Mouse (Mus musculus) retina, embryonic 14.5 days (tissue): ENCODE data around the gene Rhobtb1.

Experiments used
- DNase-seq: peaks from one replicate; pipeline ENCODE4 v3.0.0-alpha.2; 2015; ENCODE audit warnings: low spot score

Rhobtb1 gene

DNA sequence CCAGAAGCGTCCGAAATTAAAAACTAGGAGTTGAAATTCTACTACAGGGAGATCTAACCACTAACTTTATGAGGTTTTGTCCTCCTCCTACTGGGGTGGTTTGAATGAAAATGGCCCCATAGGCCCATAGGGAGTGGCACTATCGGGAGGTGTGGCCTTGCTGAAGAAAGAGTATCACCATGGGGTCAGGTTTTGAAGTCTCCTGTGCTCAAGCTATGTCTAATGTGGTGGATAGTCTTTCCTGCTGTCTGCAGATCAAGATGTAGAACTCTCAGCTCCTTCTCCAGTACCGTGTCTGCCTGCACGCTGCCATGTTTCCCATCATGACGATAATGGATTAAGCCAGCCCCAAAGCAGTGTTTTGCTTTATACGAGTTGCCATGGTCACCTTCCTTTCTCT lies 173.6 kb downstream of the Rhobtb1 start:
- DNase-seq: no peak

- DNase-seq: no peak
Observed at GRCm38 (mm10) chr10:69326433-69326832, 175.2 kb downstream of the Rhobtb1 start.

DNA sequence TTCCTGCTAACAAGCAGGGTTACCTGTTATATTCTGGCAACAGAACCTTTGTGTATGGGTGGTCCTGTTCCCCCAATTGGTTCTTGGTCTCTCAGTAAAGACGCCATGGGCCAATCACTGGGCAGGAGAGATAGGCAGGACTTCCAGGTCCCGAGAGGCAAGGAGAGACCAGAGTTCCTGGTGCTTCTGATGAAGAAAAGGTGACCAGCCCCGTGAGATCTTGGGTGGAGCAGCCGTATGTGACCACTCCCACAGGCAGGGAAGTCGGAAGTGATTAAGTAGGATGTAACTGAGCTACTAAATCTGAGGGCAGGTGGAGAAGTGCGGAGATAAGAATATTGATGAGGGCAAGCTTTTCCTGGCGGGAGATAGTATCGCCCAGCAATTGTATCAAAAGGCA lies 176.1 kb downstream of the Rhobtb1 start:
- no peak for DNase-seq

DNA sequence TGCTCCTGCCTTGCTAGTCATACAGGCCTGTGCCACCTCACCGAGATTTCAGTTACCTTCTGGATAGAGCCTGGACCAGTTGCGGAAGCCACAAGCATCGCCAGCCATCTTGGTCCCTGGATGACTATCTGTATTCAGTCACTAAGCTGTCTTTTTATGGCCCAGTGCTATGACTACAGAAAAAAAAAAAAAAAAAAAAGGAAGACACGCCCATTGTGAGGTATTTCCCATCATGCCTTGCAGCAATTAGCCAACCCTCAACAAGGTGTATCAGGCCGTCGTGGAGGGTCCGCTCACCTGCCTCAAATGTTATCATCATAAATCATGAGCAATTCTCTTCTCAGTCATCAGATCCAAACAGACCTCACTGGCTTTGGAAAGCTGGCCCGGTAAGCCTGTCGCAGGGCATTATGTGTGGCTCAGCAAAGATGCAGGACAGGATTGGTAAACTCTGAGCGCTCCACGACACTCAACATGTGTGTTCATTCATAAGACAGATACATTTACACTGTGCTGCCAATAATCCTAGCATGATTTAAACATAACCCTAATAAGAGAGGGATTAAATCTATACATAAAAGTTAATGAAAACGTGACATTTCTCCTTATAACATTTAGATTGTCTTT lies 176.9 kb downstream of the Rhobtb1 start:
- no peak for DNase-seq

GRCm38 (mm10) chr10:69328656-69329046 lies 177.4 kb downstream of the Rhobtb1 start:
- DNase-seq: peak; percentile 30

- no peak for DNase-seq
Observed at GRCm38 (mm10) chr10:69331231-69331630, 180.0 kb downstream of the Rhobtb1 start.

- no peak for DNase-seq
Observed at GRCm38 (mm10) chr10:69333212-69333611, 182.0 kb downstream of the Rhobtb1 start.

- DNase-seq: peak; percentile 16
Observed at GRCm38 (mm10) chr10:69334271-69335194, 183.3 kb downstream of the Rhobtb1 start.

- DNase-seq: peak; percentile 45
Observed at GRCm38 (mm10) chr10:69335195-69335536, 183.9 kb downstream of the Rhobtb1 start.

DNA sequence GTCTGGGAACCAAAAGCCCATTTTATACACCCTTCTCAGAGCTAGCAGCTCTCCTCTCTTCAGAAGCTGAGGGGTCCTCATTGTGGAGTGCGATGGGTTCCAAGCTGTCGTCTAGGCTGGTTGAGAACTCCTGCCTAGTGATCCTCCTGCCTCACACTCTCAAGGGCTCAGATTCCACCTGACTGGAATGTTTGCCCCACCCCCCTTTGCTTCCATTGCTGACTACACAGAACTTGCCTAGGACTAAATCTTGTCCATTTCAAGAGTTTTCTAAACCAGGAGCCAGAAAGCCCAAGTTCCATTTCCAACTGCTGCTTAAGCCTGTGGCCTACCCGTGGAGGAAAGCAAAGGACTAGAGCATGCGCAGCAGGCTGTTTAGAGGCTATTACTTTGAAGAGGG lies 184.4 kb downstream of the Rhobtb1 start:
- DNase-seq: no peak

DNA sequence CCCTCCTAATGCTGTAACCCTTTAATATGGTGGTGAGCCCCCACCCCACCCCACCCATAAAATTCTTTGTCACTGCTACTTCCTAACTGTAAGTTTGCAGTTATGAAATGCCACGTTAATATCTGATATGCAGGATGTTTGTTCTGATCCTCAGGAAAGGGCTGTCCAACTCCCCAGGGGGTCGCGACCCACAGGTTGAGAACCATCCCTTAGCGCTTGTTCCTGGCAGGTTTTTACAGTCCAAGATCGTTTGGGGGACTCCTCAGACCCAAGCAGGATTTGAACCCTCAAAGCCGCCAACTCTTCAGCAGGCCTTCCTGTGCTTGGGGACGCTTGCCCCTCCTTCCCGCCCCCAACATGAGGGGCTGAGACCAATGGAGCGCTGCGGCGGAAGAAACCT lies 185.0 kb downstream of the Rhobtb1 start:
- no peak for DNase-seq

DNA sequence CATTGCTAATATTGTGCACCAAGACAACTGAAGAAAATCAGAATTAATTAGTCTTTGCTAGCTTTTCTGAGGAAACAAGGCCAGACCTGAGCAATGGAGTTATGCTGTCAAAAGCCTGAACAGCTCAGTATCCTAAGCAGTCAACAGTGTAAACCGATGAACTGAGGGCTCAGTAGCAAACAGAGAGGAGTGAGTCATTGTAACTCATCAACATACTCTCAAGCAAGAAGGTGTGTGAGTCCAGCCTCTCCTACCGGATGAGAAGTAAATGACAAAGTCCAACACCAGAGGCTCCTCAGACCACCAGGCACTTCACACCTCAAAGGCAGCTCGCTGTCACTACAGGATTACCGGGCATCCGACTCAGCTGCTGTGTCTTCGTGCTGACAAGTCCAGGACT lies 188.8 kb downstream of the Rhobtb1 start:
- DNase-seq: no peak
